Mouse (Mus musculus) lung, embryonic 15.5 days (tissue): ENCODE measurements around the gene Tenm2. TPM values are rescaled to one million over a fixed set of nuclear protein-coding genes. Genes with fewer than 3 reads are reported as not detected.

Experiments used
- ATAC-seq: fragments of 200-750 bp; cut with Nextera tagmentation; 2 replicates; pipeline ENCODE4 v1.8.0; 2017; ENCODE audit warnings: moderate number of reproducible peaks, borderline replicate concordance; ENCODE audit not compliant: low FRiP score, low TSS enrichment; ENCODE audit errors: extremely low read depth
- H3K27ac ChIP-seq: fragments of 300-500 bp; sonication (generic); 2 replicates; pipeline ENCODE4 v1.5.1; 2015; ENCODE audit warnings: moderate library complexity, mild to moderate bottlenecking, inconsistent platforms
- H3K27me3 ChIP-seq: fragments of 300-500 bp; sonication (generic); 2 replicates; pipeline ENCODE4 v1.6.1; 2015; ENCODE audit warnings: inconsistent platforms
- H3K36me3 ChIP-seq: fragments of 300-500 bp; sonication (generic); 2 replicates; pipeline ENCODE4 v1.6.1; 2015; ENCODE audit warnings: inconsistent platforms
- H3K4me1 ChIP-seq: fragments of 300-500 bp; sonication (generic); 2 replicates; pipeline ENCODE4 v1.6.1; 2015; ENCODE audit warnings: inconsistent platforms
- H3K4me2 ChIP-seq: fragments of 300-500 bp; sonication (generic); 2 replicates; pipeline ENCODE4 v1.6.1; 2015; ENCODE audit warnings: inconsistent platforms, mild to moderate bottlenecking, moderate library complexity
- H3K4me3 ChIP-seq: fragments of 300-500 bp; sonication (generic); 2 replicates; pipeline ENCODE4 v1.5.1; 2015; ENCODE audit warnings: mild to moderate bottlenecking, inconsistent platforms
- H3K9ac ChIP-seq: fragments of 300-500 bp; sonication (generic); 2 replicates; pipeline ENCODE4 v1.6.1; 2015; ENCODE audit warnings: inconsistent platforms
- H3K9me3 ChIP-seq: fragments of 300-500 bp; sonication (generic); 2 replicates; pipeline ENCODE4 v1.6.1; 2016; ENCODE audit warnings: inconsistent platforms
- WGBS: fragments of 180-500 bp; shearing (Covaris S2); methylation state at CpG from one replicate; pipeline ENCODE4 v1.1.7; 2015; 5-methylcytosine and 5-hydroxymethylcytosine counted together
- polyA plus RNA-seq: library from polyadenylated mRNA; unstranded; fragments of >200 nt; fragmentation: Nextera tagmentation; extraction: Ambion mirVana; gene quantifications from 2 replicates; pipeline ENCODE4 v1.2.1, GENCODE M21; 2015

Gene Tenm2
- polyA plus RNA-seq, 1 experiment from 2014 or later: 0.44 TPM

- Histone ChIP-seq H3K27me3 (no peaks in the 10 kb centered on the region), H3K4me2 (no peak overlapping the region), H3K9ac (no peak overlapping the region), H3K9me3 (no peaks in the 10 kb centered on the region), H3K4me3 (no peak overlapping the region), H3K4me1 (no peaks in the 10 kb centered on the region), H3K36me3 (no peaks in the 10 kb centered on the region), H3K27ac (no peak overlapping the region)
- 78% methylated on average over 10 of the region's 10 CpGs for WGBS
- ATAC-seq: no peak
Observed at GRCm38 (mm10) chr11:36161765-36162321, 1073.9 kb downstream of the Tenm2 start.

GRCm38 (mm10) chr11:36153450-36153849 lies 1082.3 kb downstream of the Tenm2 start:
- H3K4me2 ChIP-seq: no peak overlapping the region
- 43% methylated on average over 5 of the region's 5 CpGs for WGBS
- no peaks in the 10 kb centered on the region for H3K9me3 ChIP-seq
- ATAC-seq: no peak
- H3K4me3 ChIP-seq: no peak overlapping the region
- H3K27me3 ChIP-seq: no peaks in the 10 kb centered on the region; the same call in 1 of the 2 replicates
- H3K36me3 ChIP-seq: no peaks in the 10 kb centered on the region
- H3K9ac ChIP-seq: no peak overlapping the region
- 0 out of 2 replicates have a peak, but pooled peaks cover 5% of the 10 kb centered on the region for H3K4me1 ChIP-seq
- H3K27ac ChIP-seq: no peak overlapping the region

- Histone ChIP-seq H3K9ac (no peak overlapping the region), H3K4me1 (0 out of 2 replicates have a peak, but pooled peaks cover 5% of the 10 kb centered on the region), H3K27me3 (no peaks in the 10 kb centered on the region; the same call in 1 of the 2 replicates), H3K4me3 (no peak overlapping the region), H3K27ac (no peak overlapping the region), H3K9me3 (no peaks in the 10 kb centered on the region), H3K36me3 (no peaks in the 10 kb centered on the region), H3K4me2 (no peak overlapping the region)
- WGBS: 16% methylated on average over 9 of the region's 9 CpGs
- no peak for ATAC-seq
Observed at GRCm38 (mm10) chr11:36153011-36153410, 1082.8 kb downstream of the Tenm2 start.

- Histone ChIP-seq H3K9ac (no peak overlapping the region), H3K4me2 (no peak overlapping the region), H3K4me1 (0 out of 2 replicates have a peak, but pooled peaks cover 5% of the 10 kb centered on the region), H3K27me3 (no peaks in the 10 kb centered on the region; the same call in 1 of the 2 replicates), H3K27ac (no peak overlapping the region), H3K36me3 (no peaks in the 10 kb centered on the region), H3K4me3 (no peak overlapping the region), H3K9me3 (no peaks in the 10 kb centered on the region)
- 5% methylated on average over 6 of the region's 6 CpGs for WGBS
- 0 out of 2 replicates have a peak, but pooled peaks have one; percentile 65 for ATAC-seq
Observed at GRCm38 (mm10) chr11:36152226-36152625, 1083.5 kb downstream of the Tenm2 start.

GRCm38 (mm10) chr11:36149092-36149491 lies 1086.7 kb downstream of the Tenm2 start:
- Histone ChIP-seq H3K4me1 (0 out of 2 replicates have a peak, but pooled peaks cover 5% of the 10 kb centered on the region), H3K9me3 (no peaks in the 10 kb centered on the region), H3K4me2 (no peak overlapping the region), H3K4me3 (no peak overlapping the region), H3K27me3 (no peaks in the 10 kb centered on the region; the same call in 1 of the 2 replicates), H3K36me3 (no peaks in the 10 kb centered on the region), H3K9ac (no peak overlapping the region), H3K27ac (no peak overlapping the region)
- 70% methylated on average over 3 of the region's 3 CpGs for WGBS
- ATAC-seq: no peak

- WGBS: 37% methylated on average over 12 of the region's 12 CpGs
- no peaks in the 10 kb centered on the region for H3K9me3 ChIP-seq
Observed at GRCm38 (mm10) chr11:36145057-36145456, 1090.7 kb downstream of the Tenm2 start.

GRCm38 (mm10) chr11:36140411-36140810 lies 1095.4 kb downstream of the Tenm2 start:
- no peak for ATAC-seq
- no peak overlapping the region for H3K4me3 ChIP-seq
- no peaks in the 10 kb centered on the region for H3K27me3 ChIP-seq
- 82% methylated on average over 10 of the region's 10 CpGs for WGBS
- no peak overlapping the region for H3K4me2 ChIP-seq
- H3K9ac ChIP-seq: no peak overlapping the region
- H3K27ac ChIP-seq: no peak overlapping the region
- no peaks in the 10 kb centered on the region for H3K9me3 ChIP-seq
- H3K4me1 ChIP-seq: no peaks in the 10 kb centered on the region
- H3K36me3 ChIP-seq: no peaks in the 10 kb centered on the region

More at GRCm38 (mm10) chr11:36145057-36145456, 1090.7 kb downstream of the Tenm2 start:
- H3K4me2 ChIP-seq: no peak overlapping the region
- H3K4me3 ChIP-seq: no peak overlapping the region
- no peaks in the 10 kb centered on the region for H3K4me1 ChIP-seq
- H3K36me3 ChIP-seq: no peaks in the 10 kb centered on the region
- H3K27ac ChIP-seq: no peak overlapping the region
- no peak for ATAC-seq
- no peaks in the 10 kb centered on the region for H3K27me3 ChIP-seq
- no peak overlapping the region for H3K9ac ChIP-seq

- no peak for ATAC-seq
- H3K27ac ChIP-seq: no peak overlapping the region
- no peak overlapping the region for H3K4me3 ChIP-seq
- H3K9me3 ChIP-seq: no peaks in the 10 kb centered on the region
- no peaks in the 10 kb centered on the region for H3K27me3 ChIP-seq
- WGBS: 66% methylated on average over 16 of the region's 16 CpGs
- no peaks in the 10 kb centered on the region for H3K36me3 ChIP-seq
- no peak overlapping the region for H3K9ac ChIP-seq
- no peaks in the 10 kb centered on the region for H3K4me1 ChIP-seq
- no peak overlapping the region for H3K4me2 ChIP-seq
Observed at GRCm38 (mm10) chr11:36139521-36139920, 1096.2 kb downstream of the Tenm2 start.

- no peak overlapping the region for H3K27ac ChIP-seq
- H3K4me3 ChIP-seq: no peak overlapping the region
- H3K9ac ChIP-seq: no peak overlapping the region
- H3K36me3 ChIP-seq: no peaks in the 10 kb centered on the region
- 72% methylated on average over 4 of the region's 4 CpGs for WGBS
- no peak for ATAC-seq
- no peaks in the 10 kb centered on the region for H3K27me3 ChIP-seq
- H3K4me2 ChIP-seq: no peak overlapping the region
- no peaks in the 10 kb centered on the region for H3K9me3 ChIP-seq
- no peaks in the 10 kb centered on the region for H3K4me1 ChIP-seq
Observed at GRCm38 (mm10) chr11:36137840-36138239, 1097.9 kb downstream of the Tenm2 start.

- Histone ChIP-seq H3K36me3 (no peaks in the 10 kb centered on the region), H3K9ac (no peak overlapping the region), H3K27ac (no peak overlapping the region), H3K4me3 (no peak overlapping the region), H3K4me1 (no peaks in the 10 kb centered on the region), H3K27me3 (no peaks in the 10 kb centered on the region), H3K4me2 (no peak overlapping the region), H3K9me3 (no peaks in the 10 kb centered on the region)
- 65% methylated on average over 6 of the region's 6 CpGs for WGBS
- no peak for ATAC-seq
Observed at GRCm38 (mm10) chr11:36137276-36137675, 1098.5 kb downstream of the Tenm2 start.

GRCm38 (mm10) chr11:36134645-36135044 lies 1101.1 kb downstream of the Tenm2 start:
- Histone ChIP-seq H3K9ac (no peak overlapping the region), H3K4me1 (no peaks in the 10 kb centered on the region), H3K27me3 (no peaks in the 10 kb centered on the region), H3K9me3 (no peaks in the 10 kb centered on the region), H3K4me2 (no peak overlapping the region), H3K36me3 (no peaks in the 10 kb centered on the region), H3K27ac (no peak overlapping the region), H3K4me3 (no peak overlapping the region)
- no peak for ATAC-seq
- 73% methylated on average over 9 of the region's 9 CpGs for WGBS

GRCm38 (mm10) chr11:36123275-36123674 lies 1112.5 kb downstream of the Tenm2 start:
- no peak overlapping the region for H3K9ac ChIP-seq
- WGBS: 79% methylated on average over 2 of the region's 2 CpGs
- H3K27me3 ChIP-seq: no peaks in the 10 kb centered on the region
- H3K36me3 ChIP-seq: no peaks in the 10 kb centered on the region
- H3K9me3 ChIP-seq: no peaks in the 10 kb centered on the region
- no peaks in the 10 kb centered on the region for H3K4me1 ChIP-seq
- no peak for ATAC-seq
- H3K4me2 ChIP-seq: no peak overlapping the region
- H3K27ac ChIP-seq: no peak overlapping the region
- H3K4me3 ChIP-seq: no peak overlapping the region
